Mouse (Mus musculus): ENCODE measurements at regions not wholly inside any gene's neighbourhood (a gene's known extent, or its start where the extent isn't known, plus 50 kb on each side); places are given as distances from the start of the nearest gene placed in this dataset.

- DNase-seq (ENCODE audit: low read depth, low spot score) = no peak
Measured at GRCm38 (mm10) chr15:56604266-56604665, 873.2 kb downstream of the Slc22a22 start.

- DNase-seq (ENCODE audit: low read depth, low spot score) = no peak
Measured at GRCm38 (mm10) chr15:56592656-56593055, 884.8 kb downstream of the Slc22a22 start.

- DNase-seq (ENCODE audit: low read depth, low spot score) = no peak
Measured at GRCm38 (mm10) chr15:56580745-56581515, 896.5 kb downstream of the Slc22a22 start.

DNA sequence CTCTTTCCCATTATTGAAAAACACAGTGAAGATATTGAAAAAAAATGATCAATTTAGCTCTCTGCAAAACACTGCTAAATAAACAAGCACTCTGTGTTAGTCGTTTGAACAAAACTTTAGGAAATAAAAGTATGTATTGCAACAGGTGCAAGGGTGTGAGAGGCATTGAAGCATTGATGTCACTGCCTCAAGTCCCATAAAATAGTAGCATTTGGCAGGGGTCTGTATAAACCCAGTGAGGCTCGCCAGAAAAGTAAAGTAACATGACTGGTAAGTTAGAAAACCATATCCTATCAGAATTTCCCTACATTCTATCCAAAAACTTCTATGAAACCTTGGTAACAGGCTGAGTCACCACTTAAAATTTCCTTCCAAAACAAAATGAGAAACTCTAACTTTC is 914.2 kb downstream of the Slc22a22 start:
- no peak for DNase-seq (ENCODE audit: low read depth, low spot score)

GRCm38 (mm10) chr15:56562785-56563184 is 914.6 kb downstream of the Slc22a22 start:
- no peak for DNase-seq (ENCODE audit: low read depth, low spot score)

DNA sequence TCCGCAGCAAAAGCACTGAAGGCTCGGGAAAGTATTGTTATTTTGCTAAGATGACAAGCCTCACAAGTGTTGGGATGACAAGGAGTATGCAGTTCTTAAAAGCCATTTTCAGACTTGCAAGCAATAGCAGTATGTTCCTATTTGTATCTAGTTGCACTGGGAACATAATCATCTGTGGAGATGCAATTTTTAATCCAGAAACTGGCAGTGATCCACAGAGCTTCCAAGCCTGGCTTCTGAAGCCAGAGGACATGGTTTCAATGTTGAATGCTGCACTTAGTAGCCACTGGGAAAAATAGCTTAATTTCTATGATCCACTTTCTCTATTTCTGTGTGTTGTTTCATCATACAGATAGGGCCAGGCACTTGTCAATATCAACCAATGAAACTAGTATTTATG is 915.3 kb downstream of the Slc22a22 start:
- no peak for DNase-seq (ENCODE audit: low read depth, low spot score)

- no peak for DNase-seq (ENCODE audit: low read depth, low spot score)
Measured at GRCm38 (mm10) chr15:56554386-56554785, 923.0 kb downstream of the Slc22a22 start.

DNA sequence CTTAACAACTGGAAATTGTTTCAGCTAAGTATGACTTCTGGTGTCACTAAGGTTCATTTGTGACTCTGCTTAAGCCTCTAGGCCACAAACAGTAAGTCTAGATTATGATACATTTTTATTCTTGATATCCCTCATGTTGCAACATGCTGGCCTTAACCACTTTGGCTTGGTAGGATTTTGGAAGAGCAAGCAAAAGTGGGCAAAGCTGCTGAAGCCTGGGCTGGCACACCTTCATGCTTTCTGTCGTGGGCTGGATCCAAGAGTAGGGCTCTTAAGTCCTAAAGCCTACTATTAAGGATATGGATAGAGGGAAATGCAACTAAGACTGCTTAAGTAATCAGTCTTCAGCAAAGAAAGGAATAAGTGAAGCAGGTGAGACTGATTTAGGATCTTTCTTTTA is 923.6 kb downstream of the Slc22a22 start:
- no peak for DNase-seq (ENCODE audit: low read depth, low spot score)

DNA sequence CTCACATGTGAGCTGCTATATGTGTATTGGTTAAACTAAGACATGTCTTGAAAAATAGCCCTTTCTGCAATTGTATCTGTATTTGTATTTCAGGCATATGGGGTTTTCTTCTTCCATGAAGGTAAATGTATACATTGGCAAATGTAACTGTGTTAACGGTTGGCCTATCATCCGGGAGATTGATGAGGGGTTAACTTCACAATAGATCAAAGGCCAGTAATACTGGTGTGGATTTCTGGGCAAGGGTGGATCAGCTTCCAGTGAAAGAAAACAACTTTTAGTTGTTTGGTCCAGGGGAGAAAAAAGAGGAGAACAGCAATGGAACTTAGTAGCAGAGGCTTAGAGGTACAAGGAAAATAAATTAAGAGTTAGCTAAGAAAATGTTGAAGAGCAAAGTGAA is 945.9 kb downstream of the Slc22a22 start:
- DNase-seq (ENCODE audit: low read depth, low spot score) = no peak

DNA sequence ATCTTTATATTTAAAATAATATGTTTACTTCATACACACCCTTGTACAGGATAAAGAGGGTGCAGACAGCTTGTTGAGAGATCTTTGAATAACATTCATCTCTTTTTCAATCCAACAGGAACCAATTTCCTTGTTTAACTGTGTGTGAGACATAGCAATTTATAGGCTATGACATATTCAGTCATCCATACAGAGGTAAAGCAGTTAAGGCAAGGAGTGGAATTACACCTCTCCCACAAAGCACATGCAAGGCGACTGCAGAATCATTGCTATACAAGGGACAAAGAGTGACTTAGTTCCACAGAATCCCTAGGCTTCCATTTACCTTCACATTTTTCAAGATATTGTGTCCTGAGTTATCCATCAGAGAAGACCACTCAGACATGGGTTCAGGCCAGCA is 959.0 kb downstream of the Slc22a22 start:
- no peak for DNase-seq (ENCODE audit: low read depth, low spot score)

- DNase-seq (ENCODE audit: low read depth, low spot score) = no peak
Measured at GRCm38 (mm10) chr15:56516095-56516494, 961.3 kb downstream of the Slc22a22 start.

DNA sequence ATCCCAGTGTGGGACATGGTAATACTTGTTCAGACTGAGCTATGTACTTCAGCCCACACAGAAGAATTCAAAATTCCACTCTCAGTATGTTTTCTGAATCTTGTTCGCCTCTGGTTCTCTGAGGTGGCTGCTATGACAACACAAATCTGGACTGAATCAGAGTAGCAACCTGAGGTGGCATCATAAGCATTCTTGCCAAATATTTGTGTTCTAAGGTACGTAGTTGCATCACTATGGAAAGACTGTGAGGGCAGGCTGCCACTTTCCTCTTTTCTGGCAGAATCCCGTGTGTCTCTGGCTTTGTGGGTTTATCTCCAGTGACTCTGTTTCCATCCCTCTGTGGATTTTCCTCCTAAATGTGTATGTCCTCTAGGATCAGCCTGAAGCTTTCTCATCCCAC is 978.7 kb downstream of the Slc22a22 start:
- no peak for DNase-seq (ENCODE audit: low read depth, low spot score)

- no peak for DNase-seq (ENCODE audit: low read depth, low spot score)
Measured at GRCm38 (mm10) chr15:56497757-56498156, 979.7 kb downstream of the Slc22a22 start.

DNA sequence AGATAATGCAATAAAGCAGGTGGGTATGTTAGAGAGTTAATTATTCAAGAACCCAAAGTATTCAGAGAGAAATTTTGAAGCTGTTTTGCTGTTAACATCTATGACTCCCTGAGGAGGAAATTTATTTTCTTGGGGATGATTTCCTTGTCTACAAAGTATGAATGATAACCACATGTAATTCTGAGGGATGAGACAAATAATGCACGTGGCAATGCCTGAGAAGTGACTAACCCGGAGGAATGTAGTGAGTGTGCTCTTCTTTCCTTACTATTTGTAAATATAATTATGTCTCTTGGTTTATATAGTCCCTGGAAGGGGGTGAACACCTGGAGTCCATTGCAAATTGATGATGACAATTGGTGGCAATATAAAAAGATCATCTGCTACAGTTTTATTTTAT is 981.1 kb downstream of the Slc22a22 start:
- DNase-seq (ENCODE audit: low read depth, low spot score) = no peak

DNA sequence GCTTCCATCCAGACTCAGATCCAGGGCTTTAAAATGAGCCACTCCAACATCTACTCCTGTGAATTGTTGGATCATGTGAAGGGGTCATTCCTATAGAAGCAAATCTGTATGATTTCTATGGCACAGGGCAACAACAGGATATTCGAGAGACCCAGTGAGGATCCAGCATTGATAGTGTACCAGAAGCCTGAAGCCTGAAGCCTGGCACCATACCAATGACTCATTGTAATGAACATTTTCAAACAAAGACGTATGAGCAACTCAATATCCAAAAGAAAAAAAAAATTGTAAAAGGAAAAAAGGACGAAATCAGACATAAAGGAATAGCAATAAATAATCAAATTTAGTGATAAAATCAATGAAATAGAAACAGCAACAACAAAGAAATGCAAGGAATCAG is 991.5 kb downstream of the Slc22a22 start:
- DNase-seq (ENCODE audit: low read depth, low spot score) = no peak

DNA sequence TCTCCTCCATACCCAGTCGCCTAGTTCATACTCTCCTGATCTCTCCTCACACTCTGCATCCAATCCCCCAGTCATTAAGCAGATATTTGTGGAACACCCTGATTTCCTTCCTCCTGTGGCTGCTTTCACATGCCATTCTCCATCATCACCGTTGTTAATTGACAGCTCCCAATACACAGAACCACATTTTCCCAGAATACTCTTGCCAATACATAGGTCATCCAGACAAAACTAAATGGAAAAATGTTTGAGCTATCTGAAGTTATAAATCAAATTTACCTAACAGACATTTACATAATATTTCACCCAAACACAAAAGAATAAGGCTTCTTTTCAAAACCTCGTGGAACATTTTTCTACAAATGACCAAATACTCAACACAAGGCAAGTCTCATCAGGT is 992.7 kb downstream of the Slc22a22 start:
- no peak for DNase-seq (ENCODE audit: low read depth, low spot score)

DNA sequence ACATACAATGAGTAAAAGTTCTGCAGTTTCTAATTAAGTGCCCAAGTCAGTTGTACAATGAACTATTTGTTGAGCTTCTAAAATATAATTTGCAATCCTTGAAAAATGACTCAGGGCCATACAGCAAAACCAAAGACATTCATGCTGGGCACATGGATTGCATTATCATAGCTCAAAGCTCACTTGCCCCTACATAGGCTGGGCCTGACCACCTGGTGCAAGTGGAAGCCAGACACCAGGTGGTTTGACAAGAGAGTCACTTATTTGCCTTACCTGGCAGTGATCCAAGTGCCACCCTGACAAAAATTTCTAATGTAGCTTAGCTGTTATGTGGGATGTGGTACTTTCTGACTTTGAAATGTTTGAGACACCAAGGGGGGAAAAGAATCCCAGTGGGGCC is 997.7 kb downstream of the Slc22a22 start:
- no peak for DNase-seq (ENCODE audit: low read depth, low spot score)

GRCm38 (mm10) chr15:56479015-56479414 is 998.4 kb downstream of the Slc22a22 start:
- no peak for DNase-seq (ENCODE audit: low read depth, low spot score)

DNA sequence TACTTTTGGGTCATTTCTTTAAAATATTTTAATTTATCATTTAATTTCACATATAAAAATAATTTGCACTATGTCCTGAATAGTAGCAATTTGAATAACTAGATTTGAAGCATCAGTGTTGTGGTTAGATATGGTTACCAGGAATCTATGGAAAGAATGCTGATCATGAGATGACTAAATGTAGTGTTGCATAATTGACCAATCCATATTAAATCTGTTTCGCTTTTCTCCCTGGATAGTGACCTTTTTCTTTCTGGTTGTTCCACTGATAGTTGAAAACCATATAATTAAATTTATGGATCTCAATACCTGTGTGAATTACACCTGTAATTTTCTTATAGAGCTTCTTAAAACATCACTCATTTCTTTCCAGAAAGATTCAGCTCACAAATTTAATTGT is 1003.7 kb downstream of the Slc22a22 start:
- no peak for DNase-seq (ENCODE audit: low read depth, low spot score)

- peak; percentile 26 for DNase-seq (ENCODE audit: low read depth, low spot score)
Measured at GRCm38 (mm10) chr15:56451881-56452280, 1025.5 kb downstream of the Slc22a22 start.

DNA sequence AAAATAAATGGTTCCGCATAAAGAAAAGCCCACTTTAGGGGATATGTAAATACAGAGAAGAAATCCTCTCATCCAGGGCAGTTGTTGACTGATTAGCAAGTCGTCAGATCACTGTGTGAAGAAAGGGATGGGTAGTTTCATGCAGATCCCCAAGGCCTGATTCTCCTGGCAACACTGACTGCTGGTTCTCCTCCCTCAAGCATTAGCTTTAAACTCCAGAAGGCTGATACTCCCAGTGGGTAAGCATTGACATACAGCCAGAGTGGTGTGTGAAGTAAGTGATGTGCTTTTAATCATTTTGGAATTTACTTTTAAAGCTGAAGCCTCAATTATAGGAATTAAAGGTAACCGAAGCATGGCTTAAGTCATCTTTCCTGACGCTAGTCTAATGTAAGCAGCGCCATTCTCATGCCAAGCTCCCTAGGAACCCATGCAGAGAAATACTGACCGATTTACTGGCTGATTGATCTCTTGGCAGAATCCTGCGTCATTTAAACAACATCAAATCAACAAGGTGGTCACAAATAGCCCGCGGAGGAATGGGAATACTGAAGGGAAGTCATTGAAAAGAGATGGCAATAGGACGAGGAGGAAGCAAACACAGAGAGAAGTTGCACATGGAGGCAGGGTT is 1029.3 kb downstream of the Slc22a22 start:
- DNase-seq (ENCODE audit: low read depth, low spot score) = no peak

DNA sequence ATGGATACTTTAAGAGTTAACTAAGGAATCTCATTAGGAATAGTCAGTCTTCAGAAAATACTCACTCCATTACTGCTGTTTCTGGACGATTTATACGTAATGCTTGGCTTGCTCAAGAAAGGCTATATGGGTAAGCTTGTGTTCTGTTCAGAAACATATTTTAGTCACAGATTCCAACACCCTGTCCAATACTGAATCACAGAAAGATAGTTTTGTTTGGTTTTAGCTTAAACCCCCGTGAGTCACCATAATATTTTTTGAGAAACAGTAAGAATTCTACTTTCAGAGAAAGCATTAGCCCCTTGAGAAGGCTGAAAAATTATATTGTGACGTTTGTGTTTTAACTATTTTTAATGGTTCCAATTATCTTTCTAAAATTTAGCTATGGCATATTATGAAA is 1037.3 kb downstream of the Slc22a22 start:
- no peak for DNase-seq (ENCODE audit: low read depth, low spot score)

GRCm38 (mm10) chr15:56438370-56438769 is 1039.1 kb downstream of the Slc22a22 start:
- no peak for DNase-seq (ENCODE audit: low read depth, low spot score)

All from telencephalon, adult 2 months (tissue).